Mouse (Mus musculus) right cerebral cortex, adult 18-20 months (tissue): ENCODE data around the gene Pnisr.

Experiments
- DNase-seq: peaks from one replicate; pipeline ENCODE4 v3.0.0; 2022; ENCODE audit warnings: mixed read lengths

Pnisr gene

GRCm38 (mm10) chr4:21847481-21848286 lies at the start of gene Pnisr:
Pnisr (plus strand) TSS chr4:21847583.
- peak; percentile 96 for DNase-seq

DNA sequence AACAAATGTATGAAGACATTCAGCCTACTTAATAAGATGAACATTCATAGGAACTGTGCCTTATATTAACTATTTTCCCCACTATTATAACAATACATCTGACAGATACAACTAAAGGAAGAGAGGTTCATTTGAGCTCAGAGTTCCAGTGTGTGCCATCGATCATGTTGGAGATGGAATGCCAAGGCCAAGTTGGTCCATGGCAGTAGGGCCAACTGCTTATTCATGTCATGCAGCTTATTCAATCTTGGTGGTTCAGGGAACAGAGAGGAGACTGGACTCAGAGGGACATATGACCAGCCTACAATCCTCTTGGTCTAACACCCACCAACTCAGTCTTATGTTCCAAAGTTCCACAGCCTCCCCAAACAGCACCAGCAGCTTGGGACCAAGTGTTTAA lies 46.4 kb upstream of the Pnisr start:
- DNase-seq, result no peak

GRCm38 (mm10) chr4:21801620-21802019 lies 45.8 kb upstream of the Pnisr start:
- DNase-seq, result no peak

DNA sequence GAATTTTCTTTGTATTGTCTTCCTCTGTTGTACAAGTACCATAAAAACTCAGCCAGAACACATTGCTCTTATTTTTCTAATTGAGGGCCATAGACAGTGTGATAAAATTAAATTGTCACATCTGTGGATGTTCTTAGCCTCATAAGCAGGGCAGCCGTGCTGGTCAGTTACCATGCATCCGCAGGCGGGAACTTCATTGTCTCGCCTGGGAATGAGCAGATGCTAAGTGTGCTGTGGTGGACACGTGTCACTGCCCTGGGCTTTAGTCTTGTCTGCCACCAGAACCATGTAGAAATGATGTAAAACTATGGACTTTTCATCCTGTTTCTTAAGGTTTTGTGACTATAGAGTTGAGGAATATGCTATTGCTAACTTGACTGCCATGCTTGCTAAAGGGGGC lies 40.2 kb upstream of the Pnisr start:
- no peak for DNase-seq

- DNase-seq, result no peak
These were observed 36.8 kb upstream of the Pnisr start for GRCm38 (mm10) chr4:21810608-21811007.

DNA sequence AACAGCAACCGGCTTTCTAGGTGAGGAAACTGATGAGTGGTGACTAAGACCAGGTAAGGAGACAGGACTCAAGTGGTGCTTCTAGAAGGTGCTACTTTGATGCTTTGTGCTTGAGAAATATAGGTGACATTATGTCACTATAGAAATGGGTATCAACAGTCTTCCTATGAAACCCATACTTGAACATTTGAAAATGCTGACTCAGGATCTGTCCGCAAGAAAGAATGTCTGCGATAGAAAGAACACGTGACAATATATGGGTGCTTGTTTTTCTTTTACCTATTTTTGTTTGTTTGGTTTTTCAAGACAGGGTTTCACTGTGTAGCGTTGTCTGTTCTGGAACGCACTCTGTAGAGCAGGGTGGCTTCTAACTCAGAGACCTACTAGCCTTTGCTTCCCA lies 34.7 kb upstream of the Pnisr start:
- DNase-seq, result no peak

GRCm38 (mm10) chr4:21814029-21814428 lies 33.4 kb upstream of the Pnisr start:
- peak; percentile 40 for DNase-seq

- DNase-seq, result no peak
These were observed 20.8 kb upstream of the Pnisr start for GRCm38 (mm10) chr4:21826616-21827015.

DNA sequence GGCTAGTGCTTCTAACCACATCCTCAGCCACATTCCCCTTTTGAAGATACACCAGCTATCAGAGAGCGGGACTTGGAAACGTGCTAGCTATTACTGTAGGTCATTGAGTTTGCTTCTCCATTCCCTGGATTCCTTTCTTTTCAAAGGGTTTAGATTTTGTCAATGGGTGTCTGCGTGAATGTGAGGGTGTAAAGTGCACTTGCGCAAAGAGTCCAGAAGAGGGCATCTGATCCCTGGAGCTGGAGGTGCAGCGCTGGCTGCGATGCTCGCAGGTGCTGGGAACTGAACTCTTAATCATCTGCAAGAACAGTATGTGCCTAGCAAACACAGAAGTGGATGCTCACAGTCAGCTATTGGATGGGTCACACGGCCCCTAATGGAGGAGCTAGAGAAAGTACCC lies 14.5 kb upstream of the Pnisr start:
- DNase-seq, result no peak

DNA sequence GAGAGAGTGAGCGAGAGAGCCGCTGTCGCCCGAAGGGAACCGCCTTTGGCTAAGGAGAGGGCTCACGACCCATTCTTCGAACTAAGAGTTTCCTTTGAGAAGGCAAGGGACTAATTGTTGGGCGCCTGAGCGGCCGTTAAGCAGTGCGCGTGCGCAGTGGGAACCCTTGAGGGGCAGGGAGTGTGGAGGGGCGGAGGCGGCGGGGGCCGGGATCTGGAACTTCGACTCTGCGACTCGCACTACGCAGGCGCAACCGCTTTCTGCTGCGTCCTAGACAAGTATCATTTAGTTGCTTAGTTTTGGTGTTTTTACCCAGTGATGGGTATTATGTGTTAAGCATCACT lies 876 bp downstream of the Pnisr start:
- peak; percentile 90 for DNase-seq

DNA sequence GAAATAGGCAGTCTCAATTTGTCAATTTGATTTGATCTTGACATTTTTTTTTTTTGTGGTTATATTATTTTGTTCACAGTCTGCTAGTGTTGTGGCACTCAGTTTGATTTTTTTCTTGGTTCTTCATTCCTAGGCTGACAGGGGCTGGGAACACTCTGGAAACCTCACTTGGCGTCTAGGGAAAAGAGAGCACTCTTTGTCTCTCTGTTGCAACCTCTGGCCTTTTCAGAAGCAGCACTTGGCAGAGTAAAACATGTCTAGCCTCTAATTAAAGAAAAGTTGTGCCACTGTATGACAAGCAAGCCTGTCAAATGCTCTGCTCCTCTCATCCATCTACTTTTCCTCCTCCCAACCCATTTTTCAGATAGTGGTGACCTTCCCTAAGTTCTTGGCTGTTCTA lies 10.1 kb downstream of the Pnisr start:
- no peak for DNase-seq

DNA sequence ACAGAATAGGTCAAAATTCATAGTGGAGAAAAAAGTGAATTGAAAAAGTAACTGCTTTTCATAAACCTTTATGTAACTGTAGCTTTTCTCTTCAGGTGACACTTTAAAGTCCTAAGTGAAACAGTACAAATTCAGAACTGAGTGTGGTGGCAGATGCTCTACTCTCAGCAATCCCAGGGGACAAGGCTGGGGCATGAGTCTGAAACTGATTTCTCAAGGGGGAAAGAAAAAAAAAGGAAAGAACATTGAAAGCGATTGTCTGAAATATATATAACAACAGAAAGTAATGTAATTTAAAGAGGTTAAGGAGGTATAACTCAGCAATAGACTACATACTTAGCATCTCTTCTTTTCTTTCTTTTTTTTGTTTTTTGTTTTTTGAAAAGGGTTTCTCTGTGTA lies 17.8 kb downstream of the Pnisr start:
- no peak for DNase-seq

- DNase-seq, result no peak
These were observed 31.4 kb downstream of the Pnisr start for GRCm38 (mm10) chr4:21878776-21879175.

- DNase-seq, result peak; percentile 89
These were observed 32.3 kb downstream of the Pnisr start, which contains the start of gene Coq3 for GRCm38 (mm10) chr4:21879565-21880220. Coq3 (plus strand) TSS chr4:21879673.

DNA sequence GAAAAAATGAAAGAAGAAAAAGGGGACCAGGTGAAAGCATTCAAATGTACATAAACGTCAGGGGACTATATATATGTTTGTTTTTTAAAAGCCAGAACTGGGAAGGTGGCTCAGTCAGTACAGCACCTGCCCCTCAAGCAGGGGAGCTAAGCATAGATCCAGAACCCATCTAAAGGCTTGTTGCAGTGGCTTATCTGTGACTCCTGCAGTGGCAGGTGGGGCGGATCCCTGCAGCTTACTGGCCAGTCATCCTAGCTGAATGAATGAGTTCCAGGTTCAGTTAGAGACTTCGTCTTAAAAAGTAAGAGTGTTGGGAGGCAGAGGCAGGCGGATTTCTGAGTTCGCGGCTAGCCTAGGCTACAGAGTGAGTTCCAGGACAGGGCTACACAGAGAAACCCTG lies 35.4 kb downstream of the Pnisr start:
- DNase-seq, result no peak

GRCm38 (mm10) chr4:21885831-21886230 lies 38.4 kb downstream of the Pnisr start:
- DNase-seq, result peak; percentile 16
